Mouse (Mus musculus) natural killer cell, adult 2 months (primary cell): ENCODE results near the gene Ephx3.
"Not testable (repeated sequence)": the region's sequence is repeated elsewhere in the genome, so short reads cannot be mapped to it uniquely, and the experiment has no call there.

ENCODE experiments used
- DNase-seq, 2 experiments: peaks; one replicate each; pipeline ENCODE4 v3.0.0; 2022; ENCODE audit warnings: low spot score in 2 of 2

The Ephx3 gene

GRCm38 (mm10) chr17:32188863-32189636 is at the start of gene Ephx3:
Gene Ephx3, minus strand, starts transcription at chr17:32189549.
- no peak for DNase-seq

GRCm38 (mm10) chr17:32238589-32238988 is 49.2 kb upstream of the Ephx3 start:
- no peak for DNase-seq

GRCm38 (mm10) chr17:32235534-32236191 is 46.3 kb upstream of the Ephx3 start:
- no peak for DNase-seq

GRCm38 (mm10) chr17:32233174-32233573 is 43.8 kb upstream of the Ephx3 start:
- DNase-seq, result no peak

- DNase-seq, result no peak
Measured at GRCm38 (mm10) chr17:32229256-32229655, 39.9 kb upstream of the Ephx3 start.

- no peak for DNase-seq
Measured at GRCm38 (mm10) chr17:32220873-32221272, 31.5 kb upstream of the Ephx3 start.

- DNase-seq, result not testable (repeated sequence)
Measured at GRCm38 (mm10) chr17:32215587-32215986, 26.2 kb upstream of the Ephx3 start.

GRCm38 (mm10) chr17:32211554-32211953 is 22.2 kb upstream of the Ephx3 start:
- DNase-seq, result not testable (repeated sequence)

GRCm38 (mm10) chr17:32209752-32210151 is 20.4 kb upstream of the Ephx3 start:
- peak in 1 of 2 experiments; percentile 32 for DNase-seq

GRCm38 (mm10) chr17:32209144-32209543 is 19.8 kb upstream of the Ephx3 start:
- no peak for DNase-seq

GRCm38 (mm10) chr17:32207586-32208245 is 18.4 kb upstream of the Ephx3 start:
- DNase-seq, result no peak

- DNase-seq, result no peak
Measured at GRCm38 (mm10) chr17:32205345-32205744, 16.0 kb upstream of the Ephx3 start.

GRCm38 (mm10) chr17:32202972-32203371 is 13.6 kb upstream of the Ephx3 start:
- DNase-seq, result no peak

- DNase-seq, result no peak
Measured at GRCm38 (mm10) chr17:32201086-32201485, 11.7 kb upstream of the Ephx3 start.

- no peak for DNase-seq
Measured at GRCm38 (mm10) chr17:32199796-32200195, 10.4 kb upstream of the Ephx3 start.

GRCm38 (mm10) chr17:32197156-32197555 is 7.8 kb upstream of the Ephx3 start:
- DNase-seq, result no peak

GRCm38 (mm10) chr17:32195725-32196124 is 6.4 kb upstream of the Ephx3 start:
- no peak for DNase-seq

- no peak for DNase-seq
Measured at GRCm38 (mm10) chr17:32193010-32193409, 3.7 kb upstream of the Ephx3 start.

GRCm38 (mm10) chr17:32189850-32190249 is 501 bp upstream of the Ephx3 start:
- DNase-seq, result no peak

GRCm38 (mm10) chr17:32183017-32183416 is 6.3 kb downstream of the Ephx3 start:
- DNase-seq, result no peak

- no peak for DNase-seq
Measured at GRCm38 (mm10) chr17:32179621-32180491, 9.5 kb downstream of the Ephx3 start.

GRCm38 (mm10) chr17:32176919-32177318 is 12.4 kb downstream of the Ephx3 start:
- DNase-seq, result no peak
